Mouse (Mus musculus) gastrocnemius, adult 18-20 months (tissue): ENCODE data around the gene Mzt1. TPM values are rescaled to one million over a fixed set of nuclear protein-coding genes. Genes with fewer than 3 reads are reported as not detected.

Experiments used
- DNase-seq: peaks from one replicate; pipeline ENCODE4 v3.0.0; 2021; ENCODE audit warnings: low spot score
- total RNA-seq, 2 experiments: library from RNA; stranded (reverse); gene quantifications; 2 replicates each; pipeline ENCODE4 v1.2.3; 2021

The Mzt1 gene
- total RNA-seq, 2 experiments from 2014 or later: 33.8 to 35.5 TPM

GRCm38 (mm10) chr14:99019136-99019808 is 26.7 kb downstream of the Mzt1 start:
- DNase-seq: no peak

DNA sequence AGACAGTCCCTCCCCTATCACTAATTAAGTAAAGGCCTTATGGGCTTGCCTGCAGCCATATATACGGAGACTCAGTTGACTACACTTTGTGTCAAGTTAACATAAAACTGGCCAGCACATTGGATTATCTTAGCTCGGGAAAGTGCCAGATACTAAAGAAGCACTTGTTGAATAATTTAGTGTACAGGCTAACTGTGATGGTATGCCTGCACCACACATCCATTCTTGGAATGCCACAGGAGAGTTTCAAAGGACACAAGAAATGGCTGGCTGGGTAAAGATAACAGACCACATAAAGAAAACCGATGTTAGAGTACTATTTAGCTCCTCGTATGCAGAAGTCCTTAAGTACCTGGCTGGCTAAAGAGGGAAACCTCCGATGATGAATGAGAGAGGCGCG is 27.2 kb downstream of the Mzt1 start:
- no peak for DNase-seq

DNA sequence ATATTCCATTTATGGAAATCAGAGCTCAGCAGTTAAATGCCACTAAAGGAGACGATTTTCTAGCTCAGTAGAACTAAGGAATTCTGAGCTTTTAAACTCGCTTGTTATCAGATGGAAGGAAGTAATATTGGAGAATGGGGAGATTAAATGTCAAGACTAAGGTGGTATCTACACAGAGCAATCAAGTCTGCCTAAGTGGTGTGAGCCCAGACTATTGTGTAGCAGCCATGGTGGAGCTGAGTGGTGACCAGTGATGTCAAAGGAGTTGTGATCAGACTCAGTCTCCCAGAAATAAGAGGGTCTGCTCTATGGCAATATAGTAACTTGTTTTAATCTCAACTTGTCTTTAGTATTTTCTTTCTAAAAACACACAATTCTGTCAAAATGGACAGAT is 35.0 kb downstream of the Mzt1 start:
- DNase-seq: no peak

- no peak for DNase-seq
These were observed 35.6 kb downstream of the Mzt1 start for GRCm38 (mm10) chr14:99010224-99010919.

DNA sequence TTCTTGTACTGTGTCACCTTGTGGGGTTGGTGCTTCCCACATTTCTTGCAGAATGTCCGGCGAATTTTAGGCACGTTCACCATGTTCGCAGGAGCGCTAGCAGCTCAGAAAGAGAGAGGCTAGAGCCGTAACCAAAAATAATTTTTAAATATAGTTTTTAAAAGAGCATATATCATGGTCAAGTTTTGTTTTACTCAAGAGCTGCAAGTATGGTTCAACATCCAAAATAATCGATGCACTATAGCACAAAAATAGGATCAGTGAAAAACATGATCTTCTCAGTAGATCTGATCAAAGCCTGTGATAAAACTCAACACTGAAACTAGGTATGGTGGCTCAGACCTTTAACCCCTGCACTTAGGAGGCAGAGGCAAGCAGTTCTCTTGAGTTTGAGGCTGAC is 51.7 kb downstream of the Mzt1 start, which contains the start of gene Rpl36a-ps1:
Gene Rpl36a-ps1 (minus strand): TSS at position 101 of the 400 bp plus-strand sequence.
- no peak for DNase-seq

- no peak for DNase-seq
These were observed 53.5 kb downstream of the Mzt1 start for GRCm38 (mm10) chr14:98992482-98992881.

GRCm38 (mm10) chr14:98990636-98991035 is 55.3 kb downstream of the Mzt1 start:
- no peak for DNase-seq

DNA sequence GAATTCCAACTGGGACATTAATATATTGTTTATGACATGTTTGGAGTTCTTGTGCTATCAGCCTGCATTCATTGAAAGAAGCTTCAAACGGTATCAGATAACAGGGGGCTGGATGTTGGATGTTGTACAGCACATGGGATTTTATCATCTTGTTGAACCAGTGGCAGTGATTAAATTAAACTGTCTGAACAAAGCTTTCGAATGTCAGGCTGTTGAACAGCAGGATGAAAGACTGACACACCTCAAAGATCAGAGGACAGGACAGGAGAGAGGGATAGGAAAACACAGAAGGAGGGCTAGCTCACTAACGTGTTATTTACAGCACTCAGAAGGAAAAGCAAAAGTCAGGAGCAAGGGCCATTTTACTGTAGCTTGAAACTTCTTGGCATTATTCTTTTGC is 56.1 kb downstream of the Mzt1 start:
- no peak for DNase-seq

Other genes with a start within 250 kb of the Mzt1 start
- gene Rpl36a-ps1, start 51.8 kb downstream of the Mzt1 start, total RNA-seq: 1 to 10 TPM; 1.3 to 1.8 TPM
- under 1 TPM; 0.84 to 0.95 TPM for gene Bora, start 88 bp upstream of the Mzt1 start, total RNA-seq
- gene Pibf1, start 53.3 kb upstream of the Mzt1 start, total RNA-seq: 1 to 10 TPM; 8.3 to 9.0 TPM
- gene Dis3, start 53.6 kb upstream of the Mzt1 start, total RNA-seq: 10 to 100 TPM; 10.1 to 11.6 TPM